Mouse (Mus musculus): ENCODE results near the gene Nf1. TPM values are rescaled to one million over a fixed set of nuclear protein-coding genes. Genes with fewer than 3 reads are reported as not detected.

Gene Nf1
- total RNA-seq, 2 experiments from 2014 or later, result 41.3 to 62.7 TPM

DNA sequence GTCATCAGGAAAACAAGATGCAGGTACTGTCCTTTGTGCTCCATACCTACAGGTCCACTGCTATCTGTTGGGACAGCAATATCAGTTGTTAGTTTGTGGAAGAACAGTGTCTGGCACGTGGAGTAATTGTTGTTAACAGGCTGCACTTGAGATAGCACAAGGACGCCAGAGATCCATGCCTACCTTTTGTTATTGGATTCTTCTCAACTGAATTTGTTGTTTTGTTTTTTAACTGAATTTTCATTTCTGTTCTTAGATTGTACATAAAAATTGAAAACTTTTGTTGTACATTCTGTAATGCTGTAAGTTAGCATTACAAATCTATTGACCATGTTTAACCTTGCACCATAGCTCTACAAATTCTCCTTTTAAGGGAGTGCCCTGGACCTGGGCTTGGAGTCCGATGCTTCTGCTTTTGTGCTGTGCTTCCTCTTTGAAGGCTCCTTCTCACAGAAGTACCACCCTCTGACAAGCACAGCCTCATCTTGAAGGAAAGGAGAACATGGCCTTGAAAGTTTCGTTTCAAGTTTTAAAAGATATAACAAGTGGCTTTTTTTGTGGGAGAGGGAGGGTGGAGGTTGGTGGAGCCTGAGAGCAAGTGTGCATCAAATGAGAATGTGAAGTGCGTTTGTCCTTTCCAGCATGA lies 188.4 kb downstream of the Nf1 start:
- DNase-seq, result no peak

- no peak for DNase-seq
Measured at GRCm38 (mm10) chr11:79528601-79529000, 189.1 kb downstream of the Nf1 start.

GRCm38 (mm10) chr11:79529226-79529625 lies 189.7 kb downstream of the Nf1 start:
- no peak for DNase-seq

- no peak for DNase-seq
Measured at GRCm38 (mm10) chr11:79529736-79530135, 190.2 kb downstream of the Nf1 start.

DNA sequence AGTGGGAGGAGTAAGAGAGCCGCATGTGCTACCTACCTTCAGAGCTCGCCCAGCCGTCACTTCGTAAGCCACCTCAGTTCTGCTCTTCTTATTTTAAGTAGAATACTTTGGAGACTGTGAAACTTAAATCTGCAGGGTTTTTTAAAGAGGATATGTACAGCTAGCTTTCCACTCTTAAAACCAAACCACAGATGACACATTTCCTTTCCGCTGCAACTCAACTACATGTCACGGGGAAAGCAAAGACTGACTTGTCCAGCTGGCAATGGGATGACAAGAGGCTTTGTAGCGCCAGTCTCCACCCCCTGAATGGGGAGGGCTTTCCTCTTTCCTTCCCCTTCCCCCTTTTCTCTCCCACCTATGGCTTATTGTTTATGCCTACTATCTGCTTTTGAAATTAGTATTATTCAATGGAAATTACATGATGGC lies 190.9 kb downstream of the Nf1 start, which contains the start of the genes Evi2 and Evi2a:
Gene Evi2 (minus strand): TSS at position 257 of the 429 bp plus-strand sequence.
Gene Evi2a (minus strand): TSS at position 277 of the 429 bp plus-strand sequence.
- no peak for DNase-seq

DNA sequence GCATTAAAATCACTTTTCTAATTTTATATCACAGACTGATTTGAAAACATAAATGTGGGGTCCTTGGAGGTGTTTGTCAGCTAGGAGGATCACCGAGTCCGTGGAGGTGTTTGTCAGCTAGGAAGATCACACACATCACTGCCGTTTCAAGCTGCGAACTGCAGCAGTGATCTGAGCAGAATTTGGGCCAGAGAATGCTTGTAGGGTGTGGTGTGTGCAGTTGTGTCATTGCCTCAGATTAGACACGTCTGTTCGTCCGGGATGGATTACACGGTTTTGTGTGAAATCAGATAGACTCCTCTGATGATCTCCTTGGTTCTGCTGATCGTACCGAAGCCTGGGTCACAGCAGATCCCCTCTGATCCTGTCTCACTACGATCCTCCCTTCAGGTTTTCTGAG lies 191.3 kb downstream of the Nf1 start:
- DNase-seq, result no peak

DNA sequence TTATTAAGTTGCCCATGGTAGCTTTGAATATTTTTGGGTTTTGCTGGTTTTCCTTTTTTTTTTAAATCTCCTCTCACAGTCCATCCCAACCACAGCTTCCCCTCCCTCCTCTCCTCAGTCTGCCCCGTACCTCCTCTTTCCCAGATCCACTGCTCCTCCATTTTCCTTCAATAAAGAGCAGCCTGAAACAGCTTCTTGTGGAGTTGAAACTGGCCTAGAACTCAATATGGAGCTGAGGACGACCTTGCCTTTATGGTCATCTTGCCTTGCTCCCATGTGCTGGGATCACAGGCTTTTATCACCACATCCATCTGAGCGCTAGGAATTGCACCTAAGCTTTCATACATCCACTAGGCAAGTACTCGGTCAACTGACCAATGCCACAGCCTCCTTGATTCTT lies 192.0 kb downstream of the Nf1 start:
- DNase-seq, result no peak

DNA sequence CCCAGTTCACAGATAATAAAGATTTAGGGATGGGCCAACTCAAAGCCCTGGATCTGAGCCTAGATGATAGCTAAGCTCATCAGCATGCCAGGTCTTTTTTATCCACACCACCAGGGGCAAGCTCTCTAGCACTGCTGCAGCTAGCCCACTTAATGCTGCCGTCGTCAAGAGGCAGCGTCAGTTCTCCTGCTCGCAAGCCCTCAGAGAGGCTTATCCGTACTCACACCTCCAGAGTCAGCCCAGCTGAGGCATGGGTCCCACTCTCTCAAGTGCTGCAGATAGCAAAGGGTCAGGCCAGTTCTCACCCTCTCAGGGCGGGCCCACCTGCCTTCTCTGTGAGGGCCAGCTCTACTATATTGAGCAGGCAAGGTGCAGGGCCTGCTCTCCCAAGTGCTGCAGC lies 193.8 kb downstream of the Nf1 start:
- no peak for DNase-seq

GRCm38 (mm10) chr11:79533950-79534690 lies 194.6 kb downstream of the Nf1 start:
- peak; percentile 59 for DNase-seq

DNA sequence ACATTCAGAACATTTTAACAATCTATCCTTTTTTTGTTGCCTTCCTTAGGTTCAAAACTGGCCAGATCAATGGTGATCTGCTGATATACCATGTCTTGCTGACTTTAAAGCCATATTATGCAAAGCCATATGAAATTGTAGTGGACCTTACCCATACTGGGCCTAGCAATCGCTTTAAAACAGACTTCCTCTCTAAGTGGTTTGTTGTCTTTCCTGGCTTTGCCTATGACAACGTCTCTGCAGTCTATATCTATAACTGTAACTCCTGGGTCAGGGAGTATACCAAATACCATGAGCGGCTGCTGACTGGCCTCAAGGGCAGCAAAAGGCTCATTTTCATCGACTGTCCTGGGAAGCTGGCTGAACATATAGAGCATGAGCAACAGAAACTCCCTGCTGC lies 196.1 kb downstream of the Nf1 start:
- no peak for DNase-seq

DNA sequence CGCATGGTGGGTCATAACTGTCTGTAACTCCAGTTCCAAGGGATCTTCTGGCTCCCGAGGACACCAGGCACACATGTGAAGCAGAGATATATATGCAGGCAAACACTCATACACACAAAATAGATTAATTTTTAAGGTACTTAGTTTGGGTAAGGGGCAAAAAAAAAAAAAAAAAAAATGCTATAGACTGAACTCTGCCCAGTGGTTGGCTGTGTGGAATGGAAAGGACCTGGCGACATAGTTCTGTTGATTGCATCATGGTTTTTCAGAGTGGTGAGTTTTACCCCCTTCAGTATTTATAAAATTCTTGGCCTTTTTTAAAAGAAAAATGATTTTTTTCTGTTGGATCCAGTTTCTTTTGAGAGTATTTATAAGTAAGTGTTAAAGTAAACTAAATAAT lies 196.8 kb downstream of the Nf1 start:
- DNase-seq, result no peak

DNA sequence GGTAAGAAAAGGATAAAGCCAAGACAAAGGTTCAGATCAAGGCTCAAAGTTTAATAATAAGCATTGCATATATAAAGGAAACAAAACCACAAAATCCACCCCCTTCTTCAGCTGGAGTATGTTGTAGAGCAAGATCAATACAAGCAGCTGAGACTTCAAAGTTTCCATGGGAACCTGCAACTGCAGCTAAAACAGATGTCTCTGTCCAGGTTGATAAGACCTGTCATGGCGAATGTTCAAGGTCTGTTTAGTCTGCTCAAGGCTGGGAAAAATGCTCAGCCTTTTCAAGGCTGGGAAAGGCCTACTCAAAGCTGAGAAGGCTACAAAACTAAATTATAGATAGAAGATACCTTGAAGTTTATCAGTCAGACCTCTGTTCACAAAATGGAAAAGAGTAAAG lies 213.1 kb downstream of the Nf1 start:
- no peak for DNase-seq

DNA sequence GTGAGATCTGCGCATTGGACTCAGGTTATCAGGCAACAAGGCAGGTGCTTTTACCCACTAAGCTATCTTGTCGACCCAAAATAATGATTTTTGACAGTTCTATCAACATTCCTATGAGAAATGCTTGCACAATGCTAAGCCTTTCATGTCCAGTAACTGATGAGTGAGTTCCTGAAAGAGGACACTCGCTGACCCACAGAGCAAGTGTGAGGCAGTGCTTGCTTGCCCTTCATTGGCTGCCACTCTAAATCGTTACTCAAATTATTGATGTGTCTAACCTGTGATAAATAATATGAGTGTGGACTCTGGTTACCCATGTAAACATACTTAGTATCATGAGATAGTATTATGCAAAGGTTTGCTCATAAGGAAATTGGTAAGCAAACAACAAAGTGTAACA lies 221.0 kb downstream of the Nf1 start:
- DNase-seq, result no peak

GRCm38 (mm10) chr11:79563493-79563892 lies 224.0 kb downstream of the Nf1 start:
- no peak for DNase-seq

GRCm38 (mm10) chr11:79566947-79567346 lies 227.5 kb downstream of the Nf1 start:
- DNase-seq, result no peak

DNA sequence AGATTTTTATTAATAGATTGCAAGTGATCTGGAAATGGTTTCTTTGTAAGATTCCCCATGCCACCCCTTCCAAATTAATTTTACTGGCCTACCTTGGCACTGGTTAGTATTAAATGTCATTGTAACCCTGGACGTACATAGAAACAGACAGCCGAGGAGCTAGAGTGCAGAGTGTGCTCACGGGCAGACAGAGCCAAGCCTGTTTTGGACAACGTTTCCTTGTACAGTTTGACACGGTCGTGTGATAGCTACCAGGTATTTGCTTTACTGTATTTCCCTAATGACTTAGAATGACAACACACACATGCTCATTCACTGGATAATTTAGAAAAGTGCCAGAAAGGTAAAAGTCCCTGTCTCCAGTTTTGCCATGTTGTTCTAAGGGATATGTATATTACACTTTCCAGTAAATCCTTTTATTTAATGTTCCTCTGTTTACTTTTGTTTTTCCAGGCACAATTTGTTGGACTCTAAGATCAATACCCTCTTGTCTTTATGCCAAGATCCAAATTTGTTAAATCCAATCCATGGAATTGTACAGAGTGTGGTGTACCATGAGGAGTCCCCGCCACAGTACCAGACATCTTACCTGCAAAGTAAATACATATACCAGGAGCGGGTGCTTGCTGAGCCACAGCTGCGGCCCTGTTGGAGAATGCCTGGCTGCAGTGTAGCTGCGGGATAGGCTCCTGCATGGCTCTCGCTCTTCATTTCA lies 228.9 kb downstream of the Nf1 start:
- DNase-seq, result no peak

DNA sequence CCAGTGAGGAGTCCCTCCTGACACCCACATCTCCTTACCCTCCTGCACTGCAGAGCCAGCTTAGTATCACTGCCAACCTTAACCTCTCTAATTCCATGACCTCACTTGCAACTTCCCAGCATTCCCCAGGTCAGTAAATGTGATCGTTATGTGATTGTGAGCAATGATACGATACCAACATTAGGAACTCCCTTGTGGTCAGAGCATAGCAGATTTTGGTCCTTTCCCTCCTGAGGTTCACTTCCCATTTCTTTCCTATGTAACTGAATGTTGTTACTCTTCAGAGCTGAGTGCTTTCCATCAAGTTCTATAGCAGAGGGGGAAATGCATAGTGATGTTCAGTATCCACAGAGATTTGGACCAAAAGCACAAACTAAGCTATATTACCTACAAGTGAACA lies 230.8 kb downstream of the Nf1 start:
- DNase-seq, result no peak

DNA sequence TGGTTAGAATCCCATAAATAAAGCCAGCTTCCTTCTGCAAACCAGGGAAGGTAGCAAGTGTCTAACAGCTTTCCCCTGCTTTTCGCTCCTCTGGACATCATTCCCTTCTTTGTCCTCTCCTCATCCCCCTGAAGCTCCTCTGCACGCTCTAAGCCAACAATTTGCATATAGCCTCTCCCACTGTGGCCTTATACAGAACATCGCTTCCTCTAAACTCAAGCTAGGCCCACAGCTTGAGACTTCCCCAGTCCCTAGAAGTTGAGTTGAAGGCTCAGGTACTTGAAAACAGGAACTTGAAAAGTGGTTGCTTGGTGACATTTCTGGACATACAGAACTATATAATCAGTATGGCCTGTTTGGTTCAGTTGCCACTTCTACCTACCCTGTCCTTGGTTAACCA lies 234.3 kb downstream of the Nf1 start:
- no peak for DNase-seq

GRCm38 (mm10) chr11:79575383-79576073 lies 236.0 kb downstream of the Nf1 start:
- DNase-seq, result no peak

GRCm38 (mm10) chr11:79577741-79578140 lies 238.2 kb downstream of the Nf1 start:
- DNase-seq, result peak; percentile 83

DNA sequence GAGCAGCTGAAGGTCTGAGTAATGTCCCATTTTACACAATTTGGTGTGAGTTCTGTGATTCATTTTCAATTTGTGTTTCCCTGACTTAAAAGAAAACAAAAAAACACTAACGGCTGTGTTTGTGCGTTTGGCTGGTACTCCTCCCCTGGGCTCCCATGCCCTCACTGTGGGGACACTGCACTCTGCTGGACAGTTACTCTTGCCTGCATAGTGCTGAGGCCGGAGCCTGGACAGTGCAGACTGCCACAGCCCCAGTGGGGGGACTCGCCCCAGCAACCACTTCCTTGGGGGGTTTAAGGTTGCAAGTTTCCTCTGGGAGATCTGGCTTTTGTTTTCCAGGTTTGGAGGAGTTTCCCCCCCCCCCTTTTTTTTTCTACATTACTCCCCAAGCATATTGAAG lies 241.2 kb downstream of the Nf1 start:
- peak; percentile 35 for DNase-seq

DNA sequence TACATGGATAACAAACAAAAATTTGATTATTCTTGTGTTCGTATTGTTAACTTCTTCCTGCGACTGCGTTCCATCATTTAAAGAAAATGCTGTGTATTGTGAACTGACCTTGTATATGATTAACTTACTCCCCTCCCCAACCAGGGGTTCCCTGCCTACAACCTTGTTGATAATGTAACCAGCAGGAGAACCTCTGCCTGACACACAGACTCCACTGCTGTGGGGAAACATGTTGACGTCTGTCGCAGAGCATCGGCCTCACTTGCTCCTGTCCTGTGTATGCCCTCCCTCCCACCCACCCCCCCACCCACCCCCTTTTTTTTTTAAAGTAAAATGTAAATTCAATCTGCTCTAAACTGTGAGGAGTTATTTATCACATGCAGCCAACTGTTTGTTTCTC lies 241.8 kb downstream of the Nf1 start:
- DNase-seq, result no peak

DNA sequence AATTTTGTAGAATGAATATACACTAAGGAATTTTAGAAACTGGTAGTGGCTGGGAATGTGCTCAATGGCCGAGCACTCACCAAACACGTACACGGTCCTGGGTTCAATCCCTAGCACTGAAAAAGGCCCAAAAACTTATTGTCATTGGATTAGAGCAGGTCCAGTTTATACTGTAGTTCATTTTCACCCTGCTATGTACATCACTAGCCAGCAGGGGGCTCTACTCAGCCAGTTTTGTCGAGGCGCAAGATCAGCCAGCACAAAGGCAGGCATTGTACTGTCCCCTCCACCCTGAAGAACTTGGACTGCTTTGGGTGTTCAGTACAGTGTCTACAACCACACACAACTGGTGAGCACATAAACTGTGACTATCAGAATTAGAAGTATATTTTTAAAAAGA lies 244.7 kb downstream of the Nf1 start:
- DNase-seq, result peak; percentile 78
